Mouse (Mus musculus): ENCODE data around the gene Zfp747. TPM values are rescaled to one million over a fixed set of nuclear protein-coding genes. Genes with fewer than 3 reads are reported as not detected.

Zfp747 gene
- polyA plus RNA-seq, 1 experiment, result 14.4 TPM

DNA sequence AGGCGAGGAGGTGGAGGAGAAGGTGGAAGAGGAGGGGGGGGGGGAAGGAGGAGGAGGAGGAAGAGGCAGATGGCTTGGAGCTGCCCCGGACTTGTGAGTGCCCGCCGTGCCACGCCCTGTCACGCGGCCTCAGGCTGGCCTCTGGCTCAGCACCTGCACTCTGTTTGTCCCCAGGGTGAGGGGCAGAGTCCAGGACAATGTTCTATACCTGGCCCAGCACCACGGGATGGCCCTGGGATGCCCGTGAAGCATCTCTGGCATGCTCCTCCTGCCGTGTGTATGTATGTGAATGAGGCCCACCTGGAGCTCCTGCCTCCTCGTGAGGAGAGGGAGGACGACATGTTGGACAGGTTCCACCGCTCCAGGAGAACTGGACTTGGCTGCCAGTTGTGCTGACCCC, 14.4 kb downstream of the Zfp747 start:
- WGBS, result 66% methylated on average over 9 of the region's 13 CpGs
- Histone ChIP-seq H3K27ac (ENCODE audit: control insufficient read depth, insufficient read depth, low read length) (no peak overlapping the region), H3K36me3 (ENCODE audit: control insufficient read depth, insufficient read depth, low read length) (no peaks in the 10 kb centered on the region), H3K4me3 (ENCODE audit: control insufficient read depth, insufficient read depth, low read length) (no peak overlapping the region), H3K27me3 (ENCODE audit: control insufficient read depth, insufficient read depth, low read length) (no peaks in the 10 kb centered on the region; the same call in 1 of the 2 replicates), H3K4me1 (replicated peaks; ENCODE audit: control insufficient read depth, insufficient read depth, low read length) (peaks cover 2% of the 10 kb centered on the region; the same call in 1 of the 2 replicates)
- TF ChIP-seq CTCF (IDR thresholded peaks at IDR 0.05; ENCODE audit: borderline replicate concordance, control insufficient read depth, extremely low read depth, insufficient read depth, low read length, poor library complexity) (no peak), POLR2A (IDR thresholded peaks at IDR 0.05; ENCODE audit: control insufficient read depth, extremely low read depth, insufficient read depth, low read length, poor library complexity) (no peak)
- DNase-seq, result no peak

DNA sequence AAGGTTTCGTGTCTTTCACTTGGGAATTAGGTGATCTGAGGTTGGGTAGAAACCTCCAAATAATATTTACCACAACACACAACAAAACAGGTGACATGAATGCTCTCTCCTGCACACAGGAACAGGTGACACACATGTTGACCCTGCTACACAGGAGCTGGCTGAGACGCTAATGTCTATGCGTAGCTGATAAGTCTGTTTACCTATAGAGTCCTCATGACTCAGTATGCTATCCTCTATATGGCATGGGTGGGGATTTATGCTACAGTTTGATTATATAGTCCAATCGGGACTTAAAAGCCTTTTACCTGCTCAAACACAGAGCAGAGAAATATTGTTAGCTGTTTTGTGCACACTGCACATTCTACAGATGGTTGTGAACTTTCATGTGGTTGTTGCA, 15.6 kb downstream of the Zfp747 start:
- no peaks in the 10 kb centered on the region for H3K36me3 ChIP-seq (ENCODE audit: control insufficient read depth, insufficient read depth, low read length)
- no peaks in the 10 kb centered on the region; the same call in 1 of the 2 replicates for H3K27me3 ChIP-seq (ENCODE audit: control insufficient read depth, insufficient read depth, low read length)
- H3K27ac ChIP-seq (ENCODE audit: control insufficient read depth, insufficient read depth, low read length), result no peak overlapping the region
- TF ChIP-seq CTCF (IDR thresholded peaks at IDR 0.05; ENCODE audit: borderline replicate concordance, control insufficient read depth, extremely low read depth, insufficient read depth, low read length, poor library complexity), result no peak
- TF ChIP-seq POLR2A (IDR thresholded peaks at IDR 0.05; ENCODE audit: control insufficient read depth, extremely low read depth, insufficient read depth, low read length, poor library complexity), result no peak
- H3K4me3 ChIP-seq (ENCODE audit: control insufficient read depth, insufficient read depth, low read length), result no peak overlapping the region
- peaks cover 2% of the 10 kb centered on the region; the same call in 1 of the 2 replicates for H3K4me1 ChIP-seq (replicated peaks; ENCODE audit: control insufficient read depth, insufficient read depth, low read length)
- no peak for DNase-seq
- WGBS, result 74% methylated on average over 4 of the region's 4 CpGs

DNA sequence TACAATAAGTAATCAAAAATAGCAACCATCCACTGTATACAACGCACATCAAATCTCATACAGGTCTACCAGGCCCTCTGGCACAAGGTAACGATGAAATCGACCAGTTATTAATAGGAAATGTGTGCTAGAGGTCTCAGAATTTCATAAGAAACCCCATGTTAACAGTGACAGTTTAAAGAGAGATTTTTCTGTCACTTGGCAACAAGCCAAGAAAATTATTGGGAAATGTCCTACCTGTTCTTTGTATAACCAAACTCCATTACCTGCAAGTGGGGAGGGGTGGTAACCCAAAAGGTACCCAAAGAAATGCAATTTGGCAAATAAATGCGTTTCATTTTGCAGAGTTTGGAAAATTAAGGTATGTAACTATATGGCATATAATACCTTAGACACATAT, 17.4 kb downstream of the Zfp747 start:
- WGBS, result 87% methylated on average over 4 of the region's 4 CpGs
- Histone ChIP-seq H3K4me3 (ENCODE audit: control insufficient read depth, insufficient read depth, low read length) (no peak overlapping the region), H3K36me3 (ENCODE audit: control insufficient read depth, insufficient read depth, low read length) (no peaks in the 10 kb centered on the region), H3K4me1 (replicated peaks; ENCODE audit: control insufficient read depth, insufficient read depth, low read length) (peaks cover 2% of the 10 kb centered on the region; the same call in 1 of the 2 replicates), H3K27me3 (ENCODE audit: control insufficient read depth, insufficient read depth, low read length) (no peaks in the 10 kb centered on the region; the same call in 1 of the 2 replicates), H3K27ac (ENCODE audit: control insufficient read depth, insufficient read depth, low read length) (no peak overlapping the region)
- no peak for DNase-seq
- TF ChIP-seq CTCF (IDR thresholded peaks at IDR 0.05; ENCODE audit: borderline replicate concordance, control insufficient read depth, extremely low read depth, insufficient read depth, low read length, poor library complexity), result no peak
- TF ChIP-seq POLR2A (IDR thresholded peaks at IDR 0.05; ENCODE audit: control insufficient read depth, extremely low read depth, insufficient read depth, low read length, poor library complexity), result no peak

DNA sequence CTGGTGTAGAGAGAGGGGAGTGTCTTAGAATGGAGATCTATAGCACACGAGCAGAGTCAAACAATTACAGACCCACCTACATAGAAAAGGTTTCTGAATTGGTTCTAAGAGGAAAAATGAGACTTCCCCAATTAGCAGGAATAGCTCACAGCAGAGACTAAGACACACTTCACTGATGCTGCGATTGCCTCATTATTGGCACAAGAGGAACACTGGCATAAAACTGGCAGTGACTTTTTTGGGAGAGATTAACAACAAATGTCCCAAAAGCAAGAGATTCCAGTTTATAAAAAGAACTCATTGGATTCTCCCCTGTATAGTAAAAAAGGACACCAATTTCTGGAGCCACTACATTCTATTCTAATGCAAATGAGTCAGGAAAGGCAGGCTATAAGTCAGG, 18.0 kb downstream of the Zfp747 start:
- 84% methylated on average over 2 of the region's 2 CpGs for WGBS

DNA sequence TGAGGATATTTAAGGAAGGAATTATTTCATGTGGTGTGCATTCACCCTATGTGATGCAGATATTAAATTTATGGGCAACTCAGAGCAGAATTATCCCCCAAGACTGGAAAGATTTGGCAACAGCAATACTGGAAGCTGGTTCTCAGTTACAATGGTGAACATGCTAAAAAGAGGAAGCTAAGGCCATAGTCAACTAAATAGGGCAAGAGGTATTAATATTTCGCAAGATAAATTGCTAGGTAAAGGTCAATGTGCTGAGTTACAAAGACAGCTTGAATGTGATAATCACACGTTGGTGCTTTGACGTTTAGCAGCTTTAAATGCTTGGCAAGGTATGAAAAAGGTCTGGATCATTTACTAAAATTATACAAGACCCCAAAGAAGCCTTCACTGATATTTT, 20.1 kb downstream of the Zfp747 start:
- Histone ChIP-seq H3K27me3 (ENCODE audit: control insufficient read depth, insufficient read depth, low read length) (no peaks in the 10 kb centered on the region), H3K36me3 (ENCODE audit: control insufficient read depth, insufficient read depth, low read length) (no peaks in the 10 kb centered on the region), H3K4me3 (ENCODE audit: control insufficient read depth, insufficient read depth, low read length) (no peak overlapping the region), H3K4me1 (replicated peaks; ENCODE audit: control insufficient read depth, insufficient read depth, low read length) (no peaks in the 10 kb centered on the region), H3K27ac (ENCODE audit: control insufficient read depth, insufficient read depth, low read length) (no peak overlapping the region)
- TF ChIP-seq POLR2A (IDR thresholded peaks at IDR 0.05; ENCODE audit: control insufficient read depth, extremely low read depth, insufficient read depth, low read length, poor library complexity), result no peak
- TF ChIP-seq CTCF (IDR thresholded peaks at IDR 0.05; ENCODE audit: borderline replicate concordance, control insufficient read depth, extremely low read depth, insufficient read depth, low read length, poor library complexity), result no peak
- WGBS, result 81% methylated on average over 3 of the region's 3 CpGs
- DNase-seq, result no peak

More for the DNA sequence above, 18.0 kb downstream of the Zfp747 start:
- Histone ChIP-seq H3K4me1 (replicated peaks; ENCODE audit: control insufficient read depth, insufficient read depth, low read length) (peaks cover 2% of the 10 kb centered on the region; the same call in 1 of the 2 replicates), H3K27me3 (ENCODE audit: control insufficient read depth, insufficient read depth, low read length) (no peaks in the 10 kb centered on the region), H3K27ac (ENCODE audit: control insufficient read depth, insufficient read depth, low read length) (no peak overlapping the region), H3K4me3 (ENCODE audit: control insufficient read depth, insufficient read depth, low read length) (no peak overlapping the region), H3K36me3 (ENCODE audit: control insufficient read depth, insufficient read depth, low read length) (no peaks in the 10 kb centered on the region)
- DNase-seq, result no peak
- no peak for TF ChIP-seq CTCF (IDR thresholded peaks at IDR 0.05; ENCODE audit: borderline replicate concordance, control insufficient read depth, extremely low read depth, insufficient read depth, low read length, poor library complexity)
- no peak for TF ChIP-seq POLR2A (IDR thresholded peaks at IDR 0.05; ENCODE audit: control insufficient read depth, extremely low read depth, insufficient read depth, low read length, poor library complexity)

DNA sequence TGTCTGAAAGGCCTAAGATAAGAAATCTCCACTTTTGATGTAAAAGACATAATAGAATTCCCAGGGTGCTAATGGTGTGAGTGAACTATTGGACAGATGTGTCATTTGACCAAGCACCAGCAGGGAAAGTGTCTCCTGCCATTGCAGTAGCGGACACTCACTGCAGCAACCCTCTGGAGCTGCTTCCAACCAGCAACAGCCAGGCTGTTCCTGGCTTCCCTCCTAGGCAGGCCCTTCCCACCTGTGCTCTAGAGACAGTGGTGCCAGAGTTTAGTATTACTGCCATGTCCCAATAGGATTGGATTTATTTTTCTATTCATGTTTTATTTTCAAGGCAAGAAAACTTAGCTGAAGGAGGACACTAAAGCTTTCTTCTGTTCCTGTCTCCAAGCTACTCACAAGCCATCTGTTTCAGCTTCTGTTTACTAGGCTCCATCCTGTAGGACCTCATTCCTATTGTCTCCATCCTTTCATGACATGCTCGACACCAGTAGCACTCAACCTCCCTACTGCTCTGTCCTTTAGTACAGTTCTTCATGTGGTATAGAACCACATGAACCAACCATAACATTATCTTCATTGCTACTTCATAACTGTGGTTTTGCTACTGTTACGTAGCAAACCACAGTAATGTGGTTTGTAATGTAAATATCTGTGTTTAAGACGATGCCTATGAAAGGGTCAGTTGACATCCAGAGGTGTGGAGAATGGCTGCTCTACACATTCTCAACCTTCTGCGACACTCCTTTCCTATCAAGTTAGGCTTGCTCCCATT, 24.4 kb downstream of the Zfp747 start:
- Histone ChIP-seq H3K36me3 (ENCODE audit: control insufficient read depth, insufficient read depth, low read length) (no peaks in the 10 kb centered on the region), H3K27me3 (ENCODE audit: control insufficient read depth, insufficient read depth, low read length) (no peaks in the 10 kb centered on the region), H3K27ac (ENCODE audit: control insufficient read depth, insufficient read depth, low read length) (no peak overlapping the region), H3K4me1 (replicated peaks; ENCODE audit: control insufficient read depth, insufficient read depth, low read length) (no peaks in the 10 kb centered on the region), H3K4me3 (ENCODE audit: control insufficient read depth, insufficient read depth, low read length) (no peak overlapping the region)
- WGBS, result 45% methylated on average over 5 of the region's 5 CpGs
- DNase-seq, result no peak
- no peak for TF ChIP-seq POLR2A (IDR thresholded peaks at IDR 0.05; ENCODE audit: control insufficient read depth, extremely low read depth, insufficient read depth, low read length, poor library complexity)
- no peak for TF ChIP-seq CTCF (IDR thresholded peaks at IDR 0.05; ENCODE audit: borderline replicate concordance, control insufficient read depth, extremely low read depth, insufficient read depth, low read length, poor library complexity)
